Mouse (Mus musculus) thymus, postnatal 0 days (tissue): ENCODE data around the gene Gm5580. TPM values are rescaled to one million over a fixed set of nuclear protein-coding genes. Genes with fewer than 3 reads are reported as not detected.
"Not testable (repeated sequence)": the region's sequence is repeated elsewhere in the genome, so short reads cannot be mapped to it uniquely, and the experiment has no call there.

Experiments
- DNase-seq: peaks from one replicate; pipeline ENCODE4 v3.0.0-alpha.2; 2015; ENCODE audit warnings: low spot score
- polyA plus RNA-seq: library from polyadenylated mRNA; unstranded; fragments of >200 nt; fragmentation: Nextera tagmentation; extraction: Ambion mirVana; gene quantifications from 2 replicates; pipeline ENCODE4 v1.2.1, GENCODE M21; 2015

Gene Gm5580
- 0.52 and 1.0 TPM in 2 replicates for polyA plus RNA-seq

DNA sequence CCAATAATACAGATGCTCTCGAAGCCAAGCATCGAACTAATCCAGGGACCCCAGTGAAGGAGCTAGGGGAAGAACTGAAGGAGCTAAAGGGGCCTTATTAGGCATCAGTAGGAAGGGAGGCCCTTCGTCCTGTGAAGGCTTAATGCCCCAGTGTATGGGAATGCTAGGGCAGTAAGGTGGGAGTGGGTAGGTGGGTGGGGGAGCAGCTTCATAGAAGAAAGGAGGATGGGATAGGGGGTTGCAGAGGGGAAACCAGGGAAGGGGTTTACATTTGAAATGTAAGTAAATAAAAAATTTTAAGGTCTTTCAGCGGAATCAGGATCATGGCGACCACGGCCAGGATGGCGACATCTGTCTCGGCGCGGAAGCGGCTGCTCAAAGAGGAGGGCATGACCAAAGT is at the start of gene Gm5580:
Gm5580 (plus strand) TSS at position 301 of the 400 bp plus-strand sequence.
- DNase-seq = not testable (repeated sequence)

GRCm38 (mm10) chr6:116506302-116507003 is 44.5 kb upstream of the Gm5580 start, which contains the start of gene Olfr212:
TSS of gene Olfr212 (plus strand) at chr6:116506516.
- not testable (repeated sequence) for DNase-seq

DNA sequence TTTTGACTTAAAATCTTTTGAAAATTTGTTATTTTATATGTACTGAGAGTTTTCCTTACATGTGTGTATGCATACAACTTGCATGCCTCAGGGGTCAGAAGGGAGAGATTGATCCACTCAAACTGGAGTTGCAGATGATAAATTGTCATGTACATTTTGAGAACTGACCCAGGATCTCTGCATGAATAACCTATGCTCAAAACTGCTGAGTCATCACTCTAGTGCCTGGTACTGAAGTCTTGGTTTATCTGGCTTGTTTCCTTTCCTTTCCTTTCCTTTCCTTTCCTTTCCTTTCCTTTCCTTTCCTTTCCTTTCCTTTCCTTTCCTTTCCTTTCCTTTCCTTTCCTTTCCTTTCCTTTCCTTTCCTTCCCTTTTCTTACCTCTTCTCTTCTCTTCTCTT is 36.1 kb upstream of the Gm5580 start:
- DNase-seq = no peak

GRCm38 (mm10) chr6:116538156-116538555 is 12.8 kb upstream of the Gm5580 start, which contains the start of gene Olfr213:
TSS of gene Olfr213 (plus strand) at chr6:116538456.
- DNase-seq = no peak

DNA sequence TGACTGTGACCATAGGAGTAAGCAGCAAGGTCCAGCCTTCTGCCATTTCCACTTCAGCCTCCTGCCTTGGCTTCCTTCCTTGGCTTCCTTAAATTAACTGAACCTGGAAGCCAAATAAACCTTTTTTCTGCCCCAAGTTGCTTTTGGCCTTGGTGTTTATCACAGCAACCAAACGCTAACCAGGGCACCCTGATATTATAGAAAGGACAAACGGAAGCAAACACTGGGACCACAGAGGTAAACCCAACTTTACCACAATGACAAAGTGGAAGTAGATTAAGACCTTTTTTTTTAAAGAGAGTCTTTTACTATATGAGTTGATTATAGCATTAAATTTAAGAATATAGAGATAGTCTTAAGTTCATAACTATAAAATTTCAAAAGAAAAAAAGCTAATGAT is 8.4 kb upstream of the Gm5580 start:
- no peak for DNase-seq

GRCm38 (mm10) chr6:116553935-116554334 is 3.0 kb downstream of the Gm5580 start, which contains the start of gene Olfr214:
TSS of gene Olfr214 (plus strand) at chr6:116554235.
- DNase-seq = no peak

- no peak for DNase-seq
These were observed 4.0 kb downstream of the Gm5580 start for GRCm38 (mm10) chr6:116554952-116555351.

DNA sequence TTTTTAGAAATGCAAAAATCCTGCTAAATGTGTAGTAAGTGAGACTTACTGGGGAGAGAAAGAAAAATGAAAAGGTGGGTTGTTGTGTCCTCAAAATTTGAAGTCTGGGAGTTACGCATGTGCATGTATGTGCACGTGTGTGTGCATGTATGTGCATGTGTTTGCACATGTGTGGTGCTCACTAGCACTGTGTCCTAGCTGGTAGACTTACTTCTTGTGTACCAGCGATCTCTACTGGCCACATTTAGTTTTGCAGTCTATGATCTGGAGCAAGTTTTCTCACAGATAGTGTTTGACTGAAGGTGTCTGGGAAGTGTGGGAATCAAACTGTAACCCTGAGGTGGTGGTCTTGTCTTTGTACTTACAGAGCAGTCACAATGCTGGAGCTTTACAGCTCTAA is 18.9 kb downstream of the Gm5580 start:
- DNase-seq = peak; percentile 54

GRCm38 (mm10) chr6:116584095-116584494 is 33.2 kb downstream of the Gm5580 start, which contains the start of gene Olfr215:
TSS of gene Olfr215 (minus strand) at chr6:116584195.
- no peak for DNase-seq

DNA sequence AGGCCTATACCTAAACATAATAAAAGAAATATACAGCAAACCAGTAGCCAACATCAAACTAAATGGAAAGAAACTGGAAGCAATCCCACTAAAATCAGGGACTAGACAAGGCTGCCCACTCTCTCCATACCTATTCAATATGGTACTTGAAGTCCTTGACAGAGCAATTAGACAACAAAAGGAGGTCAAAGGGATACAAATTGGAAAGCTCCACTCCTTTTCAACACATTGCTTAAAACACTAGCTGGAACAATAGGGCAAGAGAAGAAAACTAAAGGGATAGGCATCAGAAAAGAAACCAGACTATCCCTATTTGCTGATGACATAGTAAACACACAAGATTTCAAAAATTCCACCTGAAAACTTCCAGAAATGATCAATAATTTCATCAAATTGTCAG is 50.0 kb downstream of the Gm5580 start:
- DNase-seq = not testable (repeated sequence)

Other genes starting within 250 kb of the Gm5580 start
- gene March8, start 213.1 kb upstream of the Gm5580 start, polyA plus RNA-seq = 5.7 and 6.6 TPM in 2 replicates
- 0.81 and 1.2 TPM in 2 replicates for gene Alox5, start 90.0 kb upstream of the Gm5580 start, polyA plus RNA-seq
- gene Olfr211, start 62.0 kb upstream of the Gm5580 start, polyA plus RNA-seq = not detected in 2 replicates
- gene Olfr212, start 44.6 kb upstream of the Gm5580 start, polyA plus RNA-seq = not detected in 2 replicates
- not detected in 2 replicates for gene Olfr213, start 12.7 kb upstream of the Gm5580 start, polyA plus RNA-seq
- gene Olfr214, start 3.1 kb downstream of the Gm5580 start, polyA plus RNA-seq = not detected in 2 replicates
- not detected in 2 replicates for gene Olfr215, start 33.1 kb downstream of the Gm5580 start, polyA plus RNA-seq
- gene Zfp422, start 77.9 kb downstream of the Gm5580 start, polyA plus RNA-seq = 160 and 169 TPM in 2 replicates
- 10.3 and 10.5 TPM in 2 replicates for gene Depp1, start 99.5 kb downstream of the Gm5580 start, polyA plus RNA-seq
- 6.6 and 7.1 TPM in 2 replicates for gene Rassf4, start 122.8 kb downstream of the Gm5580 start, polyA plus RNA-seq
- gene Tmem72, start 165.8 kb downstream of the Gm5580 start, polyA plus RNA-seq = 0.04 TPM in 2 replicates